Mouse (Mus musculus) limb, embryonic 11.5 days (tissue): ENCODE measurements around the gene Ripply1. TPM values are rescaled to one million over a fixed set of nuclear protein-coding genes. Genes with fewer than 3 reads are reported as not detected.
"Not testable (repeated sequence)": the region's sequence is repeated elsewhere in the genome, so short reads cannot be mapped to it uniquely, and the experiment has no call there.

Experiments
- ATAC-seq: fragments of 200-750 bp; cut with Nextera tagmentation; 2 replicates; pipeline ENCODE4 v1.8.0; 2017; ENCODE audit warnings: low read depth; ENCODE audit not compliant: insufficient number of reproducible peaks, low FRiP score, low TSS enrichment
- DNase-seq: peaks from one replicate; pipeline ENCODE4 v3.0.0-alpha.2; 2015; ENCODE audit warnings: low spot score
- H3K27ac ChIP-seq: fragments of 300-500 bp; sonication (generic); replicated peaks from 2 replicates; pipeline ENCODE4 v1.5.1; 2014; ENCODE audit warnings: low read depth, mild to moderate bottlenecking, low read length
- H3K27me3 ChIP-seq: fragments of 300-500 bp; sonication (generic); 2 replicates; pipeline ENCODE4 v1.6.1; 2014; ENCODE audit warnings: mild to moderate bottlenecking, low read length, mixed read lengths; ENCODE audit not compliant: control insufficient read depth, insufficient read depth
- H3K36me3 ChIP-seq: fragments of 300-500 bp; sonication (generic); 2 replicates; pipeline ENCODE4 v1.6.1; 2014; ENCODE audit warnings: mild to moderate bottlenecking, low read length, moderate library complexity, mixed read lengths; ENCODE audit not compliant: control insufficient read depth, insufficient read depth
- H3K4me1 ChIP-seq: fragments of 300-500 bp; sonication (generic); 2 replicates; pipeline ENCODE4 v1.6.1; 2014; ENCODE audit warnings: low read length, mixed read lengths; ENCODE audit not compliant: control insufficient read depth, insufficient read depth
- H3K4me2 ChIP-seq: fragments of 300-500 bp; sonication (generic); 2 replicates; pipeline ENCODE4 v1.6.1; 2014; ENCODE audit warnings: low read depth, mild to moderate bottlenecking, moderate library complexity; ENCODE audit not compliant: severe bottlenecking
- H3K4me3 ChIP-seq: fragments of 300-500 bp; sonication (generic); 2 replicates; pipeline ENCODE4 v1.5.1; 2014; ENCODE audit warnings: low read depth, low read length
- H3K9ac ChIP-seq: fragments of 300-500 bp; sonication (generic); 2 replicates; pipeline ENCODE4 v1.6.1; 2014; ENCODE audit warnings: mild to moderate bottlenecking, low read length
- H3K9me3 ChIP-seq: fragments of 300-500 bp; sonication (generic); 2 replicates; pipeline ENCODE4 v1.6.1; 2016; ENCODE audit warnings: low read length; ENCODE audit not compliant: control insufficient read depth
- WGBS: fragments of 180-500 bp; shearing (Covaris S2); extraction: QIAGEN DNeasy Blood & Tissue Kit; methylation state at CpG from one replicate; pipeline ENCODE4 v1.1.7; 2014; 5-methylcytosine and 5-hydroxymethylcytosine counted together
- polyA plus RNA-seq: library from polyadenylated mRNA; unstranded; fragments of >200 nt; fragmentation: Nextera tagmentation; extraction: Ambion mirVana; gene quantifications from 2 replicates; pipeline ENCODE4 v1.2.1, GENCODE M21; 2014

Ripply1 gene
- polyA plus RNA-seq, 1 experiment from 2014 or later: not detected

GRCm38 (mm10) chrX:139778886-139779285 is 3.3 kb downstream of the Ripply1 start:
- H3K4me2 ChIP-seq: no peak overlapping the region
- H3K9me3 ChIP-seq: no peaks in the 10 kb centered on the region
- no peaks in the 10 kb centered on the region for H3K36me3 ChIP-seq
- no peak overlapping the region for H3K9ac ChIP-seq
- 94% methylated on average over 1 of the region's 1 CpGs for WGBS
- no peak for ATAC-seq
- DNase-seq: no peak
- no peak overlapping the region for H3K4me3 ChIP-seq
- no peak overlapping the region for H3K27ac ChIP-seq
- H3K27me3 ChIP-seq: peaks cover 7% of the 10 kb centered on the region; the same call in 1 of the 2 replicates
- no peaks in the 10 kb centered on the region for H3K4me1 ChIP-seq

GRCm38 (mm10) chrX:139777357-139777756 is 4.8 kb downstream of the Ripply1 start:
- Histone ChIP-seq H3K9me3 (no peaks in the 10 kb centered on the region), H3K4me2 (no peak overlapping the region), H3K27me3 (peaks cover 7% of the 10 kb centered on the region; the same call in 1 of the 2 replicates), H3K4me1 (no peaks in the 10 kb centered on the region), H3K9ac (no peak overlapping the region), H3K4me3 (no peak overlapping the region), H3K36me3 (no peaks in the 10 kb centered on the region), H3K27ac (no peak overlapping the region)
- 36% methylated on average over 4 of the region's 4 CpGs for WGBS
- no peak for ATAC-seq
- no peak for DNase-seq

DNA sequence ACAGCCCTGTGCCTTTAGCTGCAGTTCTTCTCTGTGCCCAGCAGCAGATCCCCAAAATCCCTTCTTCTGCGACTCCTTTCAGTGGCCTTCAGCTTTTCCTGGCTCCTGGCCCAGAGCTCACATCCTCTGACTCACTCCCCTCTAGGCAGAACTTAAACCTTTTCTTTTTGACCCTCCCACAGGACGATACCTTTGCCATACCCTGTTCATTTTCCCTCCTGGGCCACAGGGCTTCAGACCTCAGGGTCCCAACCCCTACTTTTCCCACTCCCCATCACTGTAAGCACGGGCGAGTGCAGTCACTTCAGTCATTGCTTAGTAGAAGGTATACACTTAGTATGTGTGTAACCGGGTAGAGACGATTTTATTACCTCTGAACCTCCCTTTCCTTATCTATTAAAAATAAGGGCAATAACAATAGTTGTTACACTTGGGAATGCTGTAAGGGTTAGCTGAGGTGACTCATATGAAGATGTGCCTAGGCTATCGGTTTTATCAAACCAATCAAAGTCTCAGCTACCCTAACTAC is 7.0 kb downstream of the Ripply1 start:
- ATAC-seq: no peak
- no peak overlapping the region for H3K27ac ChIP-seq

GRCm38 (mm10) chrX:139774309-139775083 is 7.7 kb downstream of the Ripply1 start:
- peaks cover 2% of the 10 kb centered on the region; the same call in 1 of the 2 replicates for H3K27me3 ChIP-seq
- DNase-seq (peak; percentile 69), ATAC-seq (no peak)
- no peaks in the 10 kb centered on the region for H3K4me1 ChIP-seq
- H3K27ac ChIP-seq: no peak overlapping the region
- no peaks in the 10 kb centered on the region for H3K9me3 ChIP-seq
- H3K4me3 ChIP-seq: no peak overlapping the region
- no peak overlapping the region for H3K4me2 ChIP-seq
- no peak overlapping the region for H3K9ac ChIP-seq
- 31% methylated on average over 18 of the region's 18 CpGs for WGBS
- H3K36me3 ChIP-seq: no peaks in the 10 kb centered on the region

More for the DNA sequence above, 7.0 kb downstream of the Ripply1 start:
- peaks cover 2% of the 10 kb centered on the region; the same call in 1 of the 2 replicates for H3K27me3 ChIP-seq
- WGBS: 69% methylated on average over 7 of the region's 7 CpGs
- no peak overlapping the region for H3K9ac ChIP-seq
- H3K4me2 ChIP-seq: no peak overlapping the region
- no peaks in the 10 kb centered on the region for H3K36me3 ChIP-seq
- H3K4me3 ChIP-seq: no peak overlapping the region
- no peaks in the 10 kb centered on the region for H3K9me3 ChIP-seq
- DNase-seq: no peak
- no peaks in the 10 kb centered on the region for H3K4me1 ChIP-seq

GRCm38 (mm10) chrX:139769975-139770637 is 12.0 kb downstream of the Ripply1 start:
- Histone ChIP-seq H3K27me3 (no peaks in the 10 kb centered on the region), H3K4me2 (no peak overlapping the region), H3K4me3 (no peak overlapping the region), H3K9ac (no peak overlapping the region), H3K4me1 (no peaks in the 10 kb centered on the region), H3K36me3 (no peaks in the 10 kb centered on the region), H3K9me3 (no peaks in the 10 kb centered on the region), H3K27ac (no peak overlapping the region)
- WGBS: 82% methylated on average over 13 of the region's 13 CpGs
- no peak for ATAC-seq
- no peak for DNase-seq

DNA sequence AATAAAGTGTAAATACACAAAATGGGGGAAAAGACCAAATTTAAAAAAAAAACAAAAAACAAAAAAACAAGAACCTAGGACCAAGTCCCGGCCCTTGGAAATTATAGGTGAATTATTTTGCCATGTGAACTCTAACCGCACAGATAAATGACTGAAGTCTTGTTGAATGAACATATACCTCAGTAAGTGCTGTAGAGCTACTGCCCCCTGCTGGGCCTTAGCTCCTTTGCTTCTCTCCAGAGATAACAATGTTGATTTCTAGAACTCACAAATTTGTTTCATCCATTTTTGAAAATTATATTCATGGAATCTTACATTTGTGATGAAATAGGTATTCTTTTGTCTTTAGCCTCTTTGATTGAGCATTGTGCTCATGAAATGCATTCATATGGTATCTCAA is 19.6 kb downstream of the Ripply1 start:
- WGBS: 81% methylated on average over 2 of the region's 2 CpGs
- Histone ChIP-seq H3K9me3 (no peaks in the 10 kb centered on the region), H3K4me1 (no peaks in the 10 kb centered on the region), H3K27ac (no peak overlapping the region), H3K27me3 (no peaks in the 10 kb centered on the region), H3K9ac (no peak overlapping the region), H3K4me2 (no peak overlapping the region), H3K36me3 (no peaks in the 10 kb centered on the region), H3K4me3 (no peak overlapping the region)
- ATAC-seq (no peak), DNase-seq (no peak)

DNA sequence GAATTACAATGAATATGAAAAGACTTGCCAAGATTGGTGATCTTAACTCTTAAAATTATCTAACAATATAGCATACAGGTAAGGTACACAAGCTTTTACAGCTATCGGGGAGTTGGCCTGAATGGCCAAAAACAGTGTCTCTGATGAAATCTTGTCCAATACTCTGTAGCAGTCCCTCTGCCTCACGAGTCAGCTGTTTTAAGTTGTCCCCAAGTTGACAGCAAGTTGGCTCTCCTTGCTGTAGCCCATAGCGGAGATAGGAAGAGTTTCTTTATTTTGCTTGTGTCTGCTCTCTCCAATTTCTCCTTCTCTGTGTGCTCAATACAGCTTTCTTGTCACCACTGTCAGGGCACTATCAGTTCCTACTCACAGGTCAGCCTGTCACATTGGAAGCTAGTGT is 23.5 kb downstream of the Ripply1 start:
- H3K27ac ChIP-seq, H3K4me3 ChIP-seq, H3K9ac ChIP-seq, H3K4me2 ChIP-seq, H3K27me3 ChIP-seq, H3K4me1 ChIP-seq, ATAC-seq, DNase-seq, H3K9me3 ChIP-seq, H3K36me3 ChIP-seq: not testable (repeated sequence)
- 83% methylated on average over 3 of the region's 3 CpGs for WGBS

- H3K9ac ChIP-seq: no peak overlapping the region
- no peak for ATAC-seq
- H3K4me1 ChIP-seq: no peaks in the 10 kb centered on the region
- peak; percentile 47 for DNase-seq
- WGBS: 8% methylated on average over 1 of the region's 1 CpGs
- no peaks in the 10 kb centered on the region for H3K36me3 ChIP-seq
- no peak overlapping the region for H3K4me3 ChIP-seq
- H3K4me2 ChIP-seq: no peak overlapping the region
- H3K27me3 ChIP-seq: no peaks in the 10 kb centered on the region
- no peaks in the 10 kb centered on the region for H3K9me3 ChIP-seq
- no peak overlapping the region for H3K27ac ChIP-seq
Measured at GRCm38 (mm10) chrX:139751855-139752254, 30.3 kb downstream of the Ripply1 start.
